Mouse (Mus musculus) spleen, postnatal 10 days (tissue): Measurements from ENCODE around the gene A330070K13Rik.

Source experiments
- DNase-seq, 2 experiments: peaks; one replicate each; pipeline ENCODE4 v3.0.0; 2021 to 2022; ENCODE audit warnings: low spot score in 2 of 2

A330070K13Rik gene

GRCm38 (mm10) chr5:130384222-130384912, at the start of gene A330070K13Rik:
A330070K13Rik (minus strand) TSS chr5:130384631.
- no peak for DNase-seq

- no peak for DNase-seq
These were observed 27.1 kb upstream of the A330070K13Rik start for GRCm38 (mm10) chr5:130411516-130411915.

DNA sequence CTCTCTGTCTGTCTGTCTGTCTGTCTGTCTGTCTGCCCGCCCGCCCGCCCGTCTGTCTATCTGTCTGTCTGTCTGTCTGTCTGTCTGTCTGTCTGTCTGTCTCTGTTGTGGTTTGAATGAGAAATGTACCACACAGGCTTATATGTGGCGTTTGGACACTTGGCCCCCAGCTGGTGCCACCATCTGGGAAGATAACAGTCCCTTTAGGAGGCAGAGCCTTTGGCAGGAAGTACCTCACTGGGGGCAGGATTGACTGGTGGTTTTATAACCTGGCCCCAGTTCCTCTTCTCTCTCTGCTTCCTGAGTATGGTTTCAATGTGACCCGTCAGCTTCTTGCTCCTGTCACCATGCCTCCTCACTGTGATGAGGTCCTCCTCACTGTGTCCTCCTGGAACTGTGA, 25.3 kb upstream of the A330070K13Rik start:
- no peak for DNase-seq

DNA sequence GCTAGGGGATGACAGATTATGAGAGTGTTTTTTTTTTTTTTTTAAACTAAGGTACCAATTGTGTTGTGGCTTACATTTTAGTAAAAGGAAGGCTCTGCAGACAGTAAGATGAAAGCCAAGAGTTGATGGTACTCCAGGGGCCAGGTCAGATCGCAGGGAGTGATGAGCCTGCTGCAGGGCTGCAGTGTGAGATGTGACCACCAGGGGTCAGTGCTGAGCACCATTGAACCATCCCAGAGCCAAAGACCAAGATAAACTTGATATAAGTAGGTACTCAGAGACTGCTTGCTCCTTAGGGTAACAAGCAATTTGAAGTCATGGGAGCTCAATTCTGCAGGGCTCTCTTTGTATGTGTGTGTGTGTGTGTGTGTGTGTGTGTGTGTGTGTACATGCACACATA, 20.8 kb upstream of the A330070K13Rik start:
- peak in 1 of 2 experiments; percentile 39 for DNase-seq

DNA sequence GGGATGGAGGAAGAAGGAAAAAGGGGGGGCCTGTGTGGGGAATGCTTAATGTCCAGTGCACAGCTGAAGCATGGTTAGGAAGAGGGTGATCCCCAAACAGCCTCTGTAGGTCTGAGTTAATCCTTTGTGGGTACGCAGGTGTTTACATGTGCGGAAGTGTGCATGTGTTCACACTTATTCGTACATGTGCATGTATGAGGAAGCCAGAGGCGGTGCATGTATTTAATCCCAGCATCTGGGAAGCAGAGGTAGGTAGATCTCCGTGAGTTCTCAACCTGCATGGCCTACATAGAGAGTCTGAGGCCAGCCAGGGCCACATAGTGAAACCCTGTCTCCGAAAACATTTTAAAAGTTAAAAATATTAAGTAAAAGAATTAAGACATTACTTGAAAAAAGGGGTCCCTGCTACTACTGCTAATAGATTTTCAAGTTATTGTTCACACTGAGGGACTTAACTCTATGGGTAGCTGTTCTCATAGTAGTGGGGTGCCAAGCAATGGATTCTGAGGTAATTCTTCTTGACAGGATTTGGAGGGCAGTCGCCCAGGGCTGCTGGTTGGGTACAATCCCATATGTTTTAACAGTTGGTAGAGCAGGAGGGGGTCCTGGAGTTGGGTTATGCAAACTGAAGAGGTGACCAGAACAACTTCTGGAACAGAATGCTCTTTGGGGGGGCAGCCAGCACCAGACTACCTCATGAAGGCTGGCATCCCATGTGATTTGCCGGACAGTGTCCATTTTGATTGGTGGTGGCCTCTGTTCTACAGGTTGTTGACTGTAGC, 15.9 kb upstream of the A330070K13Rik start:
- DNase-seq = no peak

GRCm38 (mm10) chr5:130395142-130395541, 10.7 kb upstream of the A330070K13Rik start:
- no peak for DNase-seq

GRCm38 (mm10) chr5:130394386-130394785, 10.0 kb upstream of the A330070K13Rik start:
- no peak for DNase-seq

DNA sequence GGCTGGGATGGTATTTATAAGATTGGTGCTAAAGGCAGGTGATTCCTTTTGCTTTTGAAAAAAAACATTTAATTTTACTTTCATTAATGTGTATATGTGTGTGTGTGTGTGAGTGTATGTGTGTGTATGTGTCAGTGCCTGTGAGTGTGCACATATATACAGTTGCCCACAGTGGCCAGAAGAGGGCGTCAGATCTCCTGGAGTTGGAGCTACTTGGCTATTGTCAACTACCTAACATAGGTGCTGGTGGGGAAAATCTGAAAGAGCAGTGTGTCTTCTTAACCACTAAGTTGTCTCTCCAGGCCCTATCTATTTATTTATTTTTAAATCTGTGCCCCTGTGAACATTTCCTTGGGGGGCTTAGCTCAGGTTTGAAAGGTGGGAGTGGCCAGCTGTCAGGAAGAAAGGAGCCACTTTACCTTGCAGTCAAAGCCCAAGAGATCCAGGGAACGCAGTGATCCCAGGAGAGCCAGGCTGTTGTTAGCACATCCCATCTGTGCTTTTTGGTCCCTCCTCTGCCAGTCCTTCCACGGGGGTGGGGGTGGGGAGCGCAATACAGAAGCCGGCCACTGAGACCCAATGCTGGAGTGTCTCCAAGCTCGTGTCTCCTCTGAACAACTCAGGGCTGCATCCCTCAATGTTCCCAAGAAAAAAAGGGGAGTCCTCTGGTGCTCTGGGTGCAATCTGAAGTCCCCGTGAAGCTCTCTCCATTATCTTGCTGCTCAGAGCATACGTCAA, 9.4 kb upstream of the A330070K13Rik start:
- DNase-seq = no peak

- no peak for DNase-seq
These were observed 2.0 kb upstream of the A330070K13Rik start for GRCm38 (mm10) chr5:130386418-130386817.

DNA sequence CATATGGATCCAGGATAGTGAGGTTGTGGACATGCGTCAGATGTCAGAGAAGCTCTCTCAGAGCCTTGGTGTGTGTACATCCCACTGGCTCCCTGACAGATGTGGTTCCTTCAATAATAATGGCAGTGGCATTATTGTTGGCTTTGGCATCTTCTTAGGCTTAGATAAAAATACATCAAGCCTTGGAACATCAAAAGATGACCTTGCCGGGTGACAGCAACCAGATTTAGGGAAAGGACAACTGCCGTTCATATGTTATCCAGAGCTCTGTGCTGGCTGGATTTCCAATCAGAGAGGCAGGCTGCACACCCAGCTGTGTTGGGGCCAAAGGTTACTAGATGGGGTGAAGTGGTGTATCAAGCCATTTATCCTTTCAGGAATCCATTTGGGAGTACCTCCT, 9.0 kb downstream of the A330070K13Rik start:
- no peak for DNase-seq

DNA sequence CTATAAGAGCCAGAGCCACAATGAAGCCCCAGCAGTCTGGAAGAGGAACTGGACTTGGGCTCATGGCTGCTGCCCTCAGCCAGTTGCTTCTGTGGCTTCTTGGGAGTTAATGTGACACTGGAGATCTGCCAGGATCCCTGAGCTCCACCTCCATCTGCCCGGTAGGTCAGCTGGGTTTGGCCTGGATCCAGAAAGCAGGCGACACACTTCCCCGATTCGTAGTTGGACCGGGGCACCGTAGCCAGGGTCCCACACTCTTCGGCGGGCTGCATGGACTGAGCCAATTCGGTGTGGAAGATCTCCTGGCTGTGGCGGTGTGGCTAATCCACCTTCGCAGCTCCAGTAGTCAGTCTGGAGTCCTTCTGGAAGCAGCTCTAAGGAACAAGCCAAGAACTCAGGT, 15.2 kb downstream of the A330070K13Rik start, which contains the start of gene Caln1:
Gene Caln1 (plus strand): TSS at position 219 of the 400 bp plus-strand sequence.
- no peak for DNase-seq

DNA sequence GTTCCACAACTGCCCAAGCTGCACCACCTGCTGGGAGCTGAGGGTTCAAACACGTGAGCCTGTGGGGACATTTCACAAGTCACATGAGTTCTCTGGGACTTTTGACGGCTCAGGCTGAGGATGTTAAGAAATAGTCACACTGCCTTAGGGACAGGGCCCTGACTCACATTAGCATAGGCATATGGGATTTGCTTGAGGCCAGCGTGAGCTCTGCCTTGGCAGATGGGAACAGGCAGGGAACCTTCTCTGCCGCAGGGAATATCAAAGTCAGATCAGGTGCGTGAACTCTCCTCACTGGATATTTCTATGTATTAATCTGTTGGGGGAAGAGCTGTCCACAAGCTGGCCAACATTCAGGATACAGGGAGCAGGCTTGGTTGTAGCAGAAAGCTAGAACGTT, 16.2 kb downstream of the A330070K13Rik start:
- no peak for DNase-seq

GRCm38 (mm10) chr5:130363773-130364172, 20.7 kb downstream of the A330070K13Rik start:
- no peak for DNase-seq

- no peak for DNase-seq
These were observed 21.3 kb downstream of the A330070K13Rik start for GRCm38 (mm10) chr5:130363111-130363510.

DNA sequence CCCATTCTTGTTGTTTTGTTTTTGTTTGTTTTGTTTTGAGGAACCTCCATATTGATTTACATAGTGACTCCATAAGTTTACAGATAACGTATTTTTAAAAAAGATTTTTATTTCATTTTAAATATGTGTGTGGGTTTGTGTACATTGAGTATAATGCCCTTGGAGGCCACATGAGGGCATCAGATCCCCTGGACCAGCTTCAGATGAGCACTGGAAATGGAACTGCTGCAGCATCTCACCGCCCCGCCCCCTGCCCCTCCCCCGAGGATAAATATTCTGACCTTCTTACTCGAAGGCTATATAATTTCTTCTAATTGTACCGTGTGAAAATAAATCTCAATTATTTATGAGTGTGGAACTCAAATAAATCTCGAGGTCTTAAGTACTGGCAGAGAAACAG, 29.2 kb downstream of the A330070K13Rik start:
- DNase-seq = no peak

GRCm38 (mm10) chr5:130345871-130346270, 38.6 kb downstream of the A330070K13Rik start:
- no peak for DNase-seq

GRCm38 (mm10) chr5:130344999-130345398, 39.4 kb downstream of the A330070K13Rik start:
- no peak for DNase-seq

DNA sequence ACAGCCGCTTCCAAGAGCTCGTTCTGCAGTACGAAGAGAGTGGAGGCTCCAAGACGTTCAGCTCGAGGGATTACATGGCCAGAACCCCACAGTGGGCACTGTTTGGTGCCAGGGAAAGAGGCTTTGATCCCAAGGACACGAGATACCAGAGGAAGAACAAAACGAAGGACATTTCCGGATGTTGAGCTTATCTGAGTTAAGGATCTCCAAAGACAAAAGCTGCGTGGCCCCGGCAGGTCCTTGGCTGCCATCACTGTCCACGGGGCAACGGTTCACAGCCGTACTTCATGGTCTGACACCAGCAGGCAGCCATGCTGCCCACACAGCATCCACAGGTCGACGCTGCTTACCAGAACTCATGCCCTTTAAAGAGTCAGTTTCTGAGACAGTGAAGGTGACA, 43.8 kb downstream of the A330070K13Rik start:
- no peak for DNase-seq

GRCm38 (mm10) chr5:130335462-130335861, 49.0 kb downstream of the A330070K13Rik start:
- DNase-seq = no peak

GRCm38 (mm10) chr5:130333971-130334370, 50.5 kb downstream of the A330070K13Rik start:
- no peak for DNase-seq

DNA sequence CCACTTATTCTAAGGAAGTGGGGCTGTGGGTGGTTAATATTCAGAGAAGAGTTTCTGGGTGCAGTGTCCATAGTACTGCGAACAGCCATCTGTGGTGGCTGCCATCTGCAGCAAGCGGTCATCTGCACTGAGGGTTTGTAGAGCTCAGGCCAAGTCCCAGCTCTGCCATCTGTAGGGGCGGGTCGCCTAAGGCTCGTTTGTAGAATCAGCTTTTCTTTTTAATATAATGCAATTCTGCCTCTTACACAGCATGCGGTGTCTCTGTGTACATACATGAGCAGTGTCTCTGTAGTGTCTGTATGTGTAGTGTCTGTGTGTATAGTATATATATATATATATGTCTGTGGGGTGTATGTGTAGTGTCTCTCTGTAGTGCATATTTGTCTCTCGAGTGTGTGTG, 50.9 kb downstream of the A330070K13Rik start:
- DNase-seq = no peak

DNA sequence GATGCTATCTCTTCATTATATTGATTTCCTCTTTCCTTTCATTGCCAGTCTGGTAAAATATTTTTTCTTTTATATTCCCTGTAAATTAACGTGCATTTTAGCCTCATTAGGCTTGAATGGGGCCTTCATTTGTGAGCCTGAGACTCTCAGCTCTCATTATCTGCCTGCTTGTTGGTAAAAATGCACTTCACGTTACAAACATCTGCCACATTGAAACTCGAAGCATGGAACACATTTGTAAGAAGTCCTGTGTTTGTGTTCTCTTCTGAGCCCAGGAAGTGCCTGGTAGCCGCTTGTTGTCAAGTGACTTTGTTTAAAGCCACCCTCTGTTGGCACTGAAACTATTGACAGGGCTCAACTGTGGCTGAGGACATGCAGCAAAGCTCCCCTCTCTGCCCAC, 53.2 kb downstream of the A330070K13Rik start:
- DNase-seq = no peak
